Mouse (Mus musculus) 3T3-L1 (cell line): ENCODE measurements around the gene Man1a.

ENCODE experiments used
- DNase-seq: peaks from one replicate; pipeline ENCODE4 v3.0.0-alpha.2; 2015; ENCODE audit warnings: low read depth, low spot score

The Man1a gene

GRCm38 (mm10) chr10:54076420-54076819, at the start of gene Man1a:
Gene Man1a (minus strand): TSS chr10:54076609.
- peak; percentile 73 for DNase-seq

- no peak for DNase-seq
Measured at GRCm38 (mm10) chr10:54121816-54122215, 45.4 kb upstream of the Man1a start.

- DNase-seq: no peak
Measured at GRCm38 (mm10) chr10:54120375-54120774, 44.0 kb upstream of the Man1a start.

GRCm38 (mm10) chr10:54119303-54119702, 42.9 kb upstream of the Man1a start:
- no peak for DNase-seq

- DNase-seq: peak; percentile 25
Measured at GRCm38 (mm10) chr10:54118223-54118912, 42.0 kb upstream of the Man1a start.

- DNase-seq: peak; percentile 86
Measured at GRCm38 (mm10) chr10:54117763-54118162, 41.4 kb upstream of the Man1a start.

- no peak for DNase-seq
Measured at GRCm38 (mm10) chr10:54103671-54104070, 27.3 kb upstream of the Man1a start.

GRCm38 (mm10) chr10:54092081-54092480, 15.7 kb upstream of the Man1a start:
- DNase-seq: no peak

- DNase-seq: no peak
Measured at GRCm38 (mm10) chr10:54089923-54090322, 13.5 kb upstream of the Man1a start.

GRCm38 (mm10) chr10:54087346-54087745, 10.9 kb upstream of the Man1a start:
- DNase-seq: peak; percentile 79

GRCm38 (mm10) chr10:54085073-54085472, 8.7 kb upstream of the Man1a start:
- DNase-seq: no peak

- DNase-seq: peak; percentile 46
Measured at GRCm38 (mm10) chr10:54077005-54077404, 596 bp upstream of the Man1a start.

- DNase-seq: peak; percentile 78
Measured at GRCm38 (mm10) chr10:54075441-54076010, 883 bp downstream of the Man1a start.

GRCm38 (mm10) chr10:54074609-54075421, 1.6 kb downstream of the Man1a start:
- peak; percentile 27 for DNase-seq

GRCm38 (mm10) chr10:54074247-54074608, 2.2 kb downstream of the Man1a start:
- DNase-seq: no peak

- DNase-seq: no peak
Measured at GRCm38 (mm10) chr10:54073641-54074203, 2.7 kb downstream of the Man1a start.

GRCm38 (mm10) chr10:54072336-54072735, 4.1 kb downstream of the Man1a start:
- no peak for DNase-seq

GRCm38 (mm10) chr10:54070496-54070895, 5.9 kb downstream of the Man1a start:
- no peak for DNase-seq

- DNase-seq: no peak
Measured at GRCm38 (mm10) chr10:54069412-54069811, 7.0 kb downstream of the Man1a start.

GRCm38 (mm10) chr10:54066683-54067082, 9.7 kb downstream of the Man1a start:
- no peak for DNase-seq

- DNase-seq: peak; percentile 59
Measured at GRCm38 (mm10) chr10:54063551-54064260, 12.7 kb downstream of the Man1a start.

- DNase-seq: no peak
Measured at GRCm38 (mm10) chr10:54062835-54063234, 13.6 kb downstream of the Man1a start.
